Mouse (Mus musculus): ENCODE measurements at regions not wholly inside any gene's neighbourhood (a gene's known extent, or its start where the extent isn't known, plus 50 kb on each side); places are given as distances from the start of the nearest gene placed in this dataset.

DNA sequence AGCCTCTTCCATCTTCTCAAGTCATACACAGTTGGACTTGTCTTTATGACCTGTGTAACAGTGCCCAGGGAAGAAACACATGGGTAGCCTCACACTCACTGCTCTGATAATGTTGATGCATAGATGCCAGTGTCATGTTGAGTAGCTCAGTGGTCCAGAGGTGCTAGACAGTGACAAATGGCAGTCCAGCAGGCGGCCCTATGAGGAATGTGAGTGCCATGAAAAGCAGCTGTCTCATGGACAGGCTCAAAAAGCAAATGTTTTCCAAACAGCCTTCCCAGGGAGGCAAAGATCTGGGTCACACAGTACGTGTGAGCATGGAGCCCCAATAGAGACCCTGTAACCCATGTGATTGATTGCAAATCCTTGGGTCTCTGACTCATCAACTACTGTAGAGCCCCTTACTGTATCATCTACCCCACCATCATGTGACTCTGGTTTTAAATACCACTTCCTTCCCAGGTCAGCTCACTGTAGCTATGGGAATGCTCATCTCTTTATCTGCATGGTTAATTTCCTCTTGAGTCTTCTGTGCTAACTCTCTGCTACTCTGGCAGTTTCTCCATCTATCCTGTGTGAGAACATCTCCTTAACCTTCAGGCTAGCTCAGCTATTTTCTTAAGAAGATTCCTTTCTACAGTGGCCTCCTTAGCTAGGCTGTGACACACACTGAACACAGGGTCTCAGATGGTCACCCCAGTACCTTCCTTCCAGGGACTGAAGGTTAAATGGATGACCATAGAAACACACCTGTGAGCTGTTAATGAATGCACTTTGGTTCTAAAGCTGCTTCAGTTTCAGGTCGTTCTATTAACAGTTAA is 87.9 kb upstream of the Cep85l start:
- TF ChIP-seq CTCF (IDR thresholded peaks at IDR 0.05; ENCODE audit: control insufficient read depth, insufficient read depth, insufficient replicate concordance, low read depth, low read length) (no peak), POLR2A (IDR thresholded peaks at IDR 0.05; ENCODE audit: control insufficient read depth, low read depth, low read length) (no peak)
